Mouse (Mus musculus) small intestine, adult 2 months (tissue): ENCODE measurements at regions not wholly inside any gene's neighbourhood (a gene's known extent, or its start where the extent isn't known, plus 50 kb on each side); places are given as distances from the start of the nearest gene placed in this dataset.

Source experiments
- CTCF ChIP-seq: fragments of 200-500 bp; IDR thresholded peaks from 2 replicates; pipeline ENCODE4 v1.5.1; 2012; ENCODE audit warnings: low read depth, mild to moderate bottlenecking, control low read depth, inconsistent platforms, low read length, moderate library complexity, mixed read lengths; ENCODE audit not compliant: insufficient replicate concordance, insufficient read length; ENCODE audit errors: extremely low read depth
- POLR2A ChIP-seq: fragments of 200-500 bp; IDR thresholded peaks from 2 replicates; pipeline ENCODE4 v1.6.1; 2012; ENCODE audit warnings: low read depth, mild to moderate bottlenecking, control low read depth, inconsistent platforms, low read length, moderate library complexity

- TF ChIP-seq CTCF (no peak), POLR2A (no peak)
Observed at GRCm38 (mm10) chr14:99616655-99617335, 318.3 kb downstream of the Klf5 start.
